Mouse (Mus musculus): ENCODE data around the gene Ccr5. TPM values are rescaled to one million over a fixed set of nuclear protein-coding genes. Genes with fewer than 3 reads are reported as not detected.
"Not testable (repeated sequence)": the region's sequence is repeated elsewhere in the genome, so short reads cannot be mapped to it uniquely, and the experiment has no call there.

The Ccr5 gene
- not detected in 2 replicates for polyA plus RNA-seq (2012; ENCODE audit: insufficient read depth, insufficient read length, low replicate concordance, missing spikeins)

DNA sequence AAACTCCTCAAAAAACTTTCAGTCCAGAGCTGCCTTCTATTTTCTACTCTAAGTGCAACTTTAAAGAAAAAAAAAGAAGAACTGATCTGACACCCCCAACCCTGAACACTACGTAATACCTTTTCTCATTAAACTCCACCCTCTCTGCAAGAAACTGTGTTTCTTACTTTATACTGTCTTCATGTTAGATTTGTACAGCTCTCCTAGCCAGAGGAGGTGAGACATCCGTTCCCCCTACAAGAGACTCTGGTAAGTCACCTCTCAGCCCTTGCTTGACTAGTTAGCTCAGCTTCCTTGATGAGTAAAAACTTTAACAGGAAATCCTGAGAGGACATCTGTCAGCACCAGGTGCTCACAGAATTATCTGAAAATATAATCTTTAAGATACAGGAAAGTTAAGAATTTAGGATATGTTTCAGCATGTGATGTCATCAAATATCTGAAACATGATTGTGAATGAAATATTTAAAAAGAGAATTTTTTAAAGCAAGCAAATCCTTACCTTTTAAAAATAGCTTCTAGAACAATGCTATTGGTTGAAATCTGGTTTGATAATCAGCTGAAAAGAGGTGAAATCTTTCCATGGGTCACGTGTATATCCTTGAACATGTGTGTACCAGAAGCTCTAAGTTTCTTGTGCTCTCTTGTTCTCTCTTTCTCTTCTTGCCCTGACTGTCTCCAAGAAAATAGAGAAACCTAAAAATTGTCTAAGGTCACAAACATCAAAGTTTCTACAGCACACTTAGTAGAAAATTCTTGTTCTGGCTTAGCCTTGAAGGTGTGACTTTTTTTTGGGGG, at the start of gene Ccr5:
Gene Ccr5, plus strand, starts transcription at position 157 of the 798 bp plus-strand sequence.
- no peaks in the 10 kb centered on the region for H3K4me1 ChIP-seq (ENCODE audit: control insufficient read depth, insufficient read depth, low read length)
- WGBS = 69% methylated on average over 3 of the region's 3 CpGs
- no peak within 1 kb of the TSS for H3K27ac ChIP-seq (ENCODE audit: insufficient read depth, low read depth, low read length)
- H3K4me3 ChIP-seq (ENCODE audit: insufficient read depth, low read depth, low read length) = no peak within 1 kb of the TSS
- TF ChIP-seq POLR2A (IDR thresholded peaks at IDR 0.05; ENCODE audit: insufficient read depth, low read depth, low read length) (no peak), CTCF (IDR thresholded peaks at IDR 0.05; ENCODE audit: insufficient read depth, low read depth, low read length) (no peak)

- Histone ChIP-seq H3K4me3 (ENCODE audit: insufficient read depth, low read depth, low read length) (no peak overlapping the region), H3K4me1 (ENCODE audit: control insufficient read depth, insufficient read depth, low read length) (no peaks in the 10 kb centered on the region), H3K27ac (ENCODE audit: insufficient read depth, low read depth, low read length) (no peak overlapping the region)
- 51% methylated on average over 4 of the region's 4 CpGs for WGBS
- TF ChIP-seq POLR2A (IDR thresholded peaks at IDR 0.05; ENCODE audit: insufficient read depth, low read depth, low read length) (no peak), CTCF (IDR thresholded peaks at IDR 0.05; ENCODE audit: insufficient read depth, low read depth, low read length) (no peak)
Measured at GRCm38 (mm10) chr9:124079803-124080202, 41.5 kb upstream of the Ccr5 start.

DNA sequence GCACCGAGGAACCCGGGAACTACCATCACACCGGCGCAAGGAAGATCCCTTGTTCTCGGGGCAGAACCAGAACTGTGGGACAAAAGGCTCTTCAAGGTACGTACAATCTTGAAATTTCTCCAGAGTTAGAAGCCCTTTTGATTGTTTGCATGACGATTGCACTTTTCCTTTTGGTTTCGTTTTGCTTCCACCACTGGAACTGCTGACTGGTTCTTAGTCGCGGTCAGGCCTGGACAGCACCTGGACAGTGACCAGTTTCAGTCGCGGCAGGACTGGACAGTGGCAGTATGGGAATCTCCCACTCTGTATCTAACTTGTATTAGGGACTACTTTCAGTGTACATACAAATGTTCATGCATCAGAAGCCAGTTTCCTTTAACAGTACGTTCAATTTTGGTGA, 40.9 kb upstream of the Ccr5 start:
- WGBS = 94% methylated on average over 12 of the region's 13 CpGs
- not testable (repeated sequence) for H3K4me1 ChIP-seq (ENCODE audit: control insufficient read depth, insufficient read depth, low read length)

GRCm38 (mm10) chr9:124090441-124090840, 30.9 kb upstream of the Ccr5 start:
- H3K4me1 ChIP-seq (ENCODE audit: control insufficient read depth, insufficient read depth, low read length) = no peaks in the 10 kb centered on the region
- no peak overlapping the region for H3K4me3 ChIP-seq (ENCODE audit: insufficient read depth, low read depth, low read length)
- TF ChIP-seq CTCF (IDR thresholded peaks at IDR 0.05; ENCODE audit: insufficient read depth, low read depth, low read length) (no peak), POLR2A (IDR thresholded peaks at IDR 0.05; ENCODE audit: insufficient read depth, low read depth, low read length) (no peak)
- H3K27ac ChIP-seq (ENCODE audit: insufficient read depth, low read depth, low read length) = no peak overlapping the region
- 57% methylated on average over 1 of the region's 1 CpGs for WGBS

More for the DNA sequence above, 40.9 kb upstream of the Ccr5 start:
- H3K27ac ChIP-seq (ENCODE audit: insufficient read depth, low read depth, low read length); H3K4me3 ChIP-seq (ENCODE audit: insufficient read depth, low read depth, low read length): not testable (repeated sequence)

GRCm38 (mm10) chr9:124099127-124099526, 22.2 kb upstream of the Ccr5 start:
- TF ChIP-seq CTCF (IDR thresholded peaks at IDR 0.05; ENCODE audit: insufficient read depth, low read depth, low read length) (no peak), POLR2A (IDR thresholded peaks at IDR 0.05; ENCODE audit: insufficient read depth, low read depth, low read length) (no peak)
- 86% methylated on average over 1 of the region's 1 CpGs for WGBS
- no peak overlapping the region for H3K4me3 ChIP-seq (ENCODE audit: insufficient read depth, low read depth, low read length)
- no peak overlapping the region for H3K27ac ChIP-seq (ENCODE audit: insufficient read depth, low read depth, low read length)
- no peaks in the 10 kb centered on the region for H3K4me1 ChIP-seq (ENCODE audit: control insufficient read depth, insufficient read depth, low read length)

DNA sequence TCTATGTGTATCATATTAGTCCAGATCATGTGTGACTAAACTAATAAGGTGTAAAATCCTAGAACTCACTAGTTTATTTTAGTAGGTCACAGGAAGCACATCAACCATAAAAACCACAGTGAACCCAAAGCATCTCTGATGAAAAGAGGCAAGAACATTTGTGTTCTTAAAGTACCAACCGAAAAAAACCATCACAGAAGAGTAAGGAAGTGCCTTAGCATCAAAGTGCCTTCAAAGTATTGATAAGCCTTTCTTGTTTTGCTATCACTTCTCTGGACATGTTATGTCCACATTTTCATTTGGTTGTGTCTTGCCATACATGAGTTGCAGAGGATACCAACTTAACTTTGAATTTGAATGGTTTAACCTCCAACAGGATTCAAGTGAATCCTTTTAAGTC, 21.0 kb upstream of the Ccr5 start:
- H3K27ac ChIP-seq (ENCODE audit: insufficient read depth, low read depth, low read length) = no peak overlapping the region
- 93% methylated on average over 1 of the region's 1 CpGs for WGBS
- H3K4me3 ChIP-seq (ENCODE audit: insufficient read depth, low read depth, low read length) = no peak overlapping the region
- H3K4me1 ChIP-seq (ENCODE audit: control insufficient read depth, insufficient read depth, low read length) = no peaks in the 10 kb centered on the region
- TF ChIP-seq CTCF (IDR thresholded peaks at IDR 0.05; ENCODE audit: insufficient read depth, low read depth, low read length) (no peak), POLR2A (IDR thresholded peaks at IDR 0.05; ENCODE audit: insufficient read depth, low read depth, low read length) (no peak)

DNA sequence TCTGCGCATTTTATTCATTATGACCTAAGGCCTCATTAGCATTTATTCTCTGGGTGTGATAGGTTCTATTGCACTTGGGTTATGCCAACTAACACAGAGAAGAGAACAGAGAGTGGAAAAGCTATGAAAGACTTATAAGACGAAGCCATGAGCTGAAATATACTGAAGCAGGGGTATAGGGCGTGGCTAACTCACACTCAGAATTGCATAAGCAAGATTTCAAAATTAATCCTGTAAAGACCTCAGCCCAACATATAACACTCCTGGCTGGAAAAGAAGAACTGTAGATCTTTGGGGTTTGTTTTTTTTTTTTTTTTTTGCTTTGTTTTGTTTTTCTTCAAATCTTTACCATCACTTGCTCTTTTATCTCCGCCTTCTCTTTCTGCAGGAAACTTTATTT, 19.6 kb upstream of the Ccr5 start, which contains the start of gene Ccr2:
Gene Ccr2, plus strand, starts transcription at position 228 of the 400 bp plus-strand sequence.
- Histone ChIP-seq H3K4me1 (ENCODE audit: control insufficient read depth, insufficient read depth, low read length) (no peaks in the 10 kb centered on the region), H3K4me3 (ENCODE audit: insufficient read depth, low read depth, low read length) (no peak within 1 kb of the TSS), H3K27ac (ENCODE audit: insufficient read depth, low read depth, low read length) (no peak within 1 kb of the TSS)
- TF ChIP-seq CTCF (IDR thresholded peaks at IDR 0.05; ENCODE audit: insufficient read depth, low read depth, low read length) (no peak), POLR2A (IDR thresholded peaks at IDR 0.05; ENCODE audit: insufficient read depth, low read depth, low read length) (no peak)
- 82% methylated on average over 4 of the region's 4 CpGs for WGBS

GRCm38 (mm10) chr9:124103199-124103598, 18.1 kb upstream of the Ccr5 start:
- WGBS = 64% methylated on average over 1 of the region's 1 CpGs

GRCm38 (mm10) chr9:124105196-124105595, 16.1 kb upstream of the Ccr5 start:
- TF ChIP-seq CTCF (IDR thresholded peaks at IDR 0.05; ENCODE audit: insufficient read depth, low read depth, low read length) (no peak), POLR2A (IDR thresholded peaks at IDR 0.05; ENCODE audit: insufficient read depth, low read depth, low read length) (no peak)
- H3K4me3 ChIP-seq (ENCODE audit: insufficient read depth, low read depth, low read length) = no peak overlapping the region
- no peaks in the 10 kb centered on the region for H3K4me1 ChIP-seq (ENCODE audit: control insufficient read depth, insufficient read depth, low read length)
- no peak overlapping the region for H3K27ac ChIP-seq (ENCODE audit: insufficient read depth, low read depth, low read length)

More at GRCm38 (mm10) chr9:124103199-124103598, 18.1 kb upstream of the Ccr5 start:
- Histone ChIP-seq H3K27ac (ENCODE audit: insufficient read depth, low read depth, low read length) (no peak overlapping the region), H3K4me1 (ENCODE audit: control insufficient read depth, insufficient read depth, low read length) (no peaks in the 10 kb centered on the region), H3K4me3 (ENCODE audit: insufficient read depth, low read depth, low read length) (no peak overlapping the region)
- TF ChIP-seq POLR2A (IDR thresholded peaks at IDR 0.05; ENCODE audit: insufficient read depth, low read depth, low read length) (no peak), CTCF (IDR thresholded peaks at IDR 0.05; ENCODE audit: insufficient read depth, low read depth, low read length) (no peak)

All from olfactory bulb, adult 2 months (tissue).